Mouse (Mus musculus) CH12.LX (cell line): Measurements from ENCODE around the gene Lta.

Experiments used
- CHD2 ChIP-seq: IDR thresholded peaks from 2 replicates; pipeline ENCODE4 v1.6.1; 2011; ENCODE audit warnings: low read length, improper control_type of control experiment
- CTCF ChIP-seq, 2 experiments: IDR thresholded peaks in 1 of 2; conservative IDR thresholded peaks in 1 of 2; 2 replicates each; pipeline ENCODE4 v1.5.1; 2011 to 2012; ENCODE audit warnings: low read depth in 2 of 2, low read length in 2 of 2, improper control_type of control experiment in 1 of 2, inconsistent platforms in 1 of 2, mild to moderate bottlenecking in 1 of 2, moderate library complexity in 1 of 2
- ETS1 ChIP-seq: conservative IDR thresholded peaks from 2 replicates; pipeline ENCODE4 v1.6.1; 2012; ENCODE audit warnings: low read depth, mild to moderate bottlenecking, inconsistent platforms, low read length, improper control_type of control experiment, moderate library complexity
- MAX ChIP-seq: IDR thresholded peaks from 2 replicates; pipeline ENCODE4 v1.6.1; 2011; ENCODE audit warnings: low read length, improper control_type of control experiment
- MEF2A ChIP-seq: IDR thresholded peaks from 2 replicates; pipeline ENCODE4 v1.6.1; 2014; ENCODE audit warnings: low read depth, mild to moderate bottlenecking, inconsistent platforms, low read length, improper control_type of control experiment, borderline replicate concordance
- POLR2A ChIP-seq: IDR thresholded peaks from 2 replicates; pipeline ENCODE4 v1.6.1; 2011; ENCODE audit warnings: low read depth, mild to moderate bottlenecking, improper control_type of control experiment, low read length
- POLR2AphosphoS2 ChIP-seq: IDR thresholded peaks from 2 replicates; pipeline ENCODE4 v1.6.1; 2011; ENCODE audit warnings: low read depth, low read length, improper control_type of control experiment
- UBTF ChIP-seq: IDR thresholded peaks from 2 replicates; pipeline ENCODE4 v1.6.1; 2012; ENCODE audit warnings: low read depth, mild to moderate bottlenecking, inconsistent platforms, low read length, improper control_type of control experiment, moderate library complexity
- USF1 ChIP-seq: IDR thresholded peaks from 2 replicates; pipeline ENCODE4 v1.6.1; 2014; ENCODE audit warnings: low read depth, mild to moderate bottlenecking, inconsistent platforms, low read length, improper control_type of control experiment

DNA sequence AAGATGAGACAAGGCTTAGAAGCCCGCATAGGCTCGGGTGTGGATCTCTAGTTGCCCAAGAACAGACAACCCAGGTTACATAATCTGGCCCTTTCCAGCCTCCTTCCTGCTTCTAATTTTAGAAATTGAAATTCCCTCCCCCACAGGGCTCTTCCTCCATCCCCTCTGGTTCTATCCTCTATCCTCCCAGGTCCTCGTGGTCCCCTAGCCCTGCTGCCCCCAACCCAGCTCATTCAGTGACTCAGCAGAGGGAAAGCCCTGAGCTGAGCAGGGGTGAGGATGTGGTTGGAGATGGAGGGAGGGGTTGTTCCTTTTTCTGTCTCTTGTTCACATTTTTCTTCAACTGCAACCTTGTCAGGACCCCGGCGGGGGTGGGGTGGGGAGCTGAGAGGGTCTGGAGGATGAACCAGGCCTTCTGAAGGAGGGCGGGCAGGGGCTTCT, 14.5 kb upstream of the Lta start:
- no peak for TF ChIP-seq POLR2AphosphoS2
- TF ChIP-seq CHD2, result no peak; the same call in 1 of the 2 replicates
- TF ChIP-seq POLR2A, result peak; percentile 3; the same call in 1 of the 2 replicates
- 0 out of 2 replicates have a peak, but pooled peaks have one; percentile 10 for TF ChIP-seq MAX
- TF ChIP-seq USF1, result no peak
- peak; percentile 62 for TF ChIP-seq ETS1
- TF ChIP-seq UBTF, result 0 out of 2 replicates have a peak, but pooled peaks have one; percentile 9
- peak; percentile 81; the same call in 1 of the 2 replicates for TF ChIP-seq MEF2A
- TF ChIP-seq CTCF (conservative IDR thresholded peaks at IDR 0.05 in 1 of 2, IDR thresholded peaks at IDR 0.05 in 1 of 2; ENCODE audit: low read depth in 2 of 2, low read length in 2 of 2), result no peak
